Mouse (Mus musculus) midbrain, embryonic 16.5 days (tissue): ENCODE measurements around the gene Atp5f1. TPM values are rescaled to one million over a fixed set of nuclear protein-coding genes. Genes with fewer than 3 reads are reported as not detected.
"Not testable (repeated sequence)": the region's sequence is repeated elsewhere in the genome, so short reads cannot be mapped to it uniquely, and the experiment has no call there.

Experiments used
- ATAC-seq: fragments of 200-750 bp; cut with Nextera tagmentation; 2 replicates; pipeline ENCODE4 v1.8.0; 2017; ENCODE audit warnings: moderate TSS enrichment
- H3K27ac ChIP-seq: fragments of 300-500 bp; sonication (generic); 2 replicates; pipeline ENCODE4 v1.5.1; 2014; ENCODE audit warnings: mild to moderate bottlenecking, low read length, mixed read lengths
- H3K27me3 ChIP-seq: fragments of 300-500 bp; sonication (generic); 2 replicates; pipeline ENCODE4 v1.6.1; 2014; ENCODE audit warnings: low read depth, low read length, mixed read lengths; ENCODE audit not compliant: control insufficient read depth, insufficient read depth
- H3K36me3 ChIP-seq: fragments of 300-500 bp; sonication (generic); 2 replicates; pipeline ENCODE4 v1.6.1; 2014; ENCODE audit warnings: mild to moderate bottlenecking, low read length, moderate library complexity, mixed read lengths; ENCODE audit not compliant: control insufficient read depth, insufficient read depth
- H3K4me1 ChIP-seq: fragments of 300-500 bp; sonication (generic); 2 replicates; pipeline ENCODE4 v1.6.1; 2014; ENCODE audit warnings: mild to moderate bottlenecking, low read length, mixed read lengths; ENCODE audit not compliant: control insufficient read depth, insufficient read depth
- H3K4me2 ChIP-seq: fragments of 300-500 bp; sonication (generic); 2 replicates; pipeline ENCODE4 v1.6.1; 2014; ENCODE audit warnings: mild to moderate bottlenecking, low read length, mixed read lengths
- H3K4me3 ChIP-seq: fragments of 300-500 bp; sonication (generic); 2 replicates; pipeline ENCODE4 v1.5.1; 2014; ENCODE audit warnings: low read depth, mild to moderate bottlenecking, low read length, moderate library complexity, mixed read lengths
- H3K9ac ChIP-seq: fragments of 300-500 bp; sonication (generic); 2 replicates; pipeline ENCODE4 v1.6.1; 2014; ENCODE audit warnings: low read depth, low read length, mixed read lengths
- H3K9me3 ChIP-seq: fragments of 300-500 bp; sonication (generic); replicated peaks from 2 replicates; pipeline ENCODE4 v1.6.1; 2014; ENCODE audit warnings: mild to moderate bottlenecking, low read length, mixed read lengths; ENCODE audit not compliant: control insufficient read depth, poor library complexity, severe bottlenecking
- WGBS: fragments of 180-500 bp; shearing (Covaris S2); extraction: QIAGEN DNeasy Blood & Tissue Kit; methylation state at CpG from one replicate; pipeline ENCODE4 v1.1.7; 2014; 5-methylcytosine and 5-hydroxymethylcytosine counted together
- polyA plus RNA-seq: library from polyadenylated mRNA; unstranded; fragments of >200 nt; fragmentation: Nextera tagmentation; extraction: Ambion mirVana; gene quantifications from 2 replicates; pipeline ENCODE4 v1.2.1, GENCODE M21; 2015

Atp5f1 gene
- polyA plus RNA-seq, 1 experiment from 2014 or later, result 547 TPM

DNA sequence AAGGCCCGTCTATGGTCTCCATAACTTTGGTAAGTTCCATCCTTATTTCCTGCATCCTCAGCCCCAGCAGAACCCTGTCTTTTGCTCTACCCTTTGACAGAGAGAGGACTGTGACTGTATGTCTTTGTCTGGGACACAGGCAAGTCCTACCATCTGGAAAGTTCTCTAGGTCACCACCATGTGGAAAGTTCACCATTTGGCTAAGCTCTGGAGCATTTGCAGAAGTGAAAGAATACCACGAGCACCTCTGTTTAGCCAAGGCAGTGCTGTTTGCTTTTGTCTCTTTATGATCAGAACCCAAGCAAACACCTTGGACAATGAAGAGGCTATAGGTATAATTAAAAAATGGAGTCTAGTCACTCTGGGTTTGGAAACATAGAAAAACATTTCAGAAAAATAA lies 37.9 kb downstream of the Atp5f1 start:
- no peak for ATAC-seq
- 85% methylated on average over 2 of the region's 2 CpGs for WGBS
- no peaks in the 10 kb centered on the region for H3K36me3 ChIP-seq
- no peak overlapping the region for H3K27ac ChIP-seq
- H3K4me3 ChIP-seq, result no peak overlapping the region
- H3K9ac ChIP-seq, result no peak overlapping the region
- no peak overlapping the region for H3K4me2 ChIP-seq
- no peaks in the 10 kb centered on the region for H3K27me3 ChIP-seq
- no peaks in the 10 kb centered on the region for H3K4me1 ChIP-seq
- H3K9me3 ChIP-seq, result no peaks in the 10 kb centered on the region

DNA sequence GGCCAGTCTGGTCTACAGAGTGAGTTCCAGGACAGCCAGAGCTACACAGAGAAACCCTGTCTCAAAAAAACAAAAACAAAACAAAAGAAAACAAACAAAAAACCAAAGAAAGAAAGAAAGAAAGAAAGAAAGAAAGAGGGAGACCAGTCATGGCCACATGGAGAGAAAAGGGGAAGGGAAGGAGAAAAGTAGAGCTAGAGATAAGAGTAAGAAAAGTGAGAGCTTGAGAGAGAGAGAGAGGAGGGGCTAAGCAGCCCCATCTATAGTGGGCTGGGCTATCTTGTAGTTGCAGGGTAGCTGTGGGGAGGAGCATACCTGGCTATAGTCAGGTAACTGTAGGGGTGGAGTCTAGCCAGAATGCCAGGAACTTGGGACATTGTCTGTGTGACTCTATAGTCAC lies 39.2 kb downstream of the Atp5f1 start:
- not testable (repeated sequence) for ATAC-seq, H3K4me3 ChIP-seq, H3K4me2 ChIP-seq, H3K4me1 ChIP-seq, H3K36me3 ChIP-seq, H3K27ac ChIP-seq, H3K9me3 ChIP-seq, H3K9ac ChIP-seq, H3K27me3 ChIP-seq

DNA sequence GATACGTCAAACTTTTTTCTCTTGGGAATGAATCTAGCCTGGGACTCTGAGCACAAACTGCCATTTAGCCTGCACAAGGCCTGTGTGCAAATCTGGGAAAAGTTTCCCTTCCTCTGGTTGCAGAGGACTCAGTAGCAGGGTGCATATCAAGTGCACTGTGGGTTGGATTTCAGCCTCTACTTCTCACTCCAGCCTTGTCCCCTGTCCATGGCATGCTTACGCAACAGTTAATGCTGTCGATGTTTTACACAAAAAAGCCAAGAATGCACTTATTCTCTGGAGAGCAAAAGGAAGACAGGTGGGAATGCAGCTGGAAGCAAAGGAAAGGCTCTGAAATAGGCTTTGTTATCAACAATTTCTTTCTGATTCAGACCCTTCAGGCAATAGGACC lies 41.5 kb downstream of the Atp5f1 start:
- no peaks in the 10 kb centered on the region for H3K4me1 ChIP-seq
- ATAC-seq, result no peak
- no peak overlapping the region for H3K4me3 ChIP-seq
- no peaks in the 10 kb centered on the region for H3K27me3 ChIP-seq
- H3K4me2 ChIP-seq, result no peak overlapping the region
- H3K36me3 ChIP-seq, result no peaks in the 10 kb centered on the region
- 79% methylated on average over 3 of the region's 3 CpGs for WGBS
- H3K9ac ChIP-seq, result no peak overlapping the region
- no peak overlapping the region for H3K27ac ChIP-seq
- H3K9me3 ChIP-seq, result no peaks in the 10 kb centered on the region

DNA sequence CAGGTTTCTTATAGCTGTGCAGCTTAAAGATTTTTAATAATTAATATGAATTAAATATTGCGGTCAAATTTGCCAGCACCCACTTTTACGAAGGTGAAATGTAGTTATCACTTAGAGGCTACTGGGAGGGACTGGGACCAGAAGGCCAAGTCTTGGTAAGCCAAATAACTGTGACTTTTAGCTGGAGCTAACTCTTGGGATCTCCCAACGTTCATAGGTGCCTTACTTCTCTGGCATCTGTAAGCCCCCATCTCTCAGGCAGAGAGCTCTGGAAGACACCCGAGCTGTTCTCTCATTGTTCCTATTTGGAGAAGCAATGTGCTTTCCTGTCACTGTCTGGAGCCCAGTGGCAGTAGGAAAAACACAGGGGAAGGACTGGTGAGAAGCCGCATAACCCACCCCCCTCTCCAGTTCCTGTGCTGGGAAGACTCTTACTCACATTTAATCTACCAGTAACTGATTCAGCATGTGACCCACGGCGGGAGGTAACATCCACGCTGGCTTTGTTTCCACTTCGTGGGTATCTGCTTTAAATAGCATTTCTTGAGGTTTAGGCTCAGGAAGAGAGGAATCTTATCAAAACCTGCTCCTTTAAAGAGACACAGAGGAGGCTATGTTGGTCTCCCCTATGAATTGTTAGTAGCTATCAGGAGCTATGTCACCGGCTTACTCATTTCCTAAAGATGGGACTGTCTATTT lies 42.1 kb downstream of the Atp5f1 start:
- no peaks in the 10 kb centered on the region for H3K27me3 ChIP-seq
- no peak overlapping the region for H3K9ac ChIP-seq
- no peak overlapping the region for H3K4me2 ChIP-seq
- no peak for ATAC-seq
- no peaks in the 10 kb centered on the region for H3K36me3 ChIP-seq
- no peak overlapping the region for H3K4me3 ChIP-seq
- 68% methylated on average over 10 of the region's 10 CpGs for WGBS
- no peak overlapping the region for H3K27ac ChIP-seq
- H3K4me1 ChIP-seq, result no peaks in the 10 kb centered on the region
- H3K9me3 ChIP-seq, result no peaks in the 10 kb centered on the region

DNA sequence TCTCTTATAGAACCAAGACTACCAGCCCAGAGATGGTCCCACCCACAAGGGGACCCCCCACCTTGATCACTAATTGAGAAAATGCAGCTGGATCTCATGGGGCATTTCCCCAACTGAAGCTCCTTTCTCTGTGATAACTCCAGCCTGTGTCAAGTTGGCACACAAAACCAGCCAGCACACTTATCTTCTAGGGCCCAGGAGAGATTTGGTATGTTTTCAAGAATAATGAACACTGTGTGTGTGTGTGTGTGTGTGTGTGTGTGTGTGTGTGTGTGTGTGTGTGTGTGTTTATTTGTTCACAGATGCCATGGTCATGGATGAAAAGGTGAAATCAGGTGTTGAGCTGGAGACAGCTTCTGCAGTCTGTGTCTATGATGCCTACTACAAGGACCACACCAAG lies 43.4 kb downstream of the Atp5f1 start:
- not testable (repeated sequence) for H3K36me3 ChIP-seq, H3K9me3 ChIP-seq, H3K4me3 ChIP-seq, H3K27ac ChIP-seq, H3K27me3 ChIP-seq, H3K4me2 ChIP-seq, H3K9ac ChIP-seq, H3K4me1 ChIP-seq, ATAC-seq

DNA sequence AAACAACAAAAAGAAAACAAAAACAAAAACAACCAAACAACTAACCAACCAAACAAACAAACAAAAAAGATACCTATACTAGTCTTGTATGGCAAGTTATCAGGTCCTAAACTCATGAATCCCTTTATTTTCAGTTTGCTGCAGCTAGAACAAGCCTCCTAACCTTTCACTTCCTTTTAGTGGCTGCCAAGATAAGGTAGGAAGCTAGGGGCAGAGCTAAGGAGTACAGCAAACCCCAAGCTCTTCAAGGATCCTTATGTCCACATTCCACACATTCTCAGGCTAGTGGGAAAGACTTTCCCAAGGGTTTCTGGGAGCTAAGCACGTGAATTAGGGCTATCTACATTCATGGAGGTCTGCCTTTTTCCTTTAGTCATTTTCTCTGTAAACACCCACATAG lies 44.6 kb downstream of the Atp5f1 start:
- WGBS, result 47% methylated on average over 1 of the region's 1 CpGs

DNA sequence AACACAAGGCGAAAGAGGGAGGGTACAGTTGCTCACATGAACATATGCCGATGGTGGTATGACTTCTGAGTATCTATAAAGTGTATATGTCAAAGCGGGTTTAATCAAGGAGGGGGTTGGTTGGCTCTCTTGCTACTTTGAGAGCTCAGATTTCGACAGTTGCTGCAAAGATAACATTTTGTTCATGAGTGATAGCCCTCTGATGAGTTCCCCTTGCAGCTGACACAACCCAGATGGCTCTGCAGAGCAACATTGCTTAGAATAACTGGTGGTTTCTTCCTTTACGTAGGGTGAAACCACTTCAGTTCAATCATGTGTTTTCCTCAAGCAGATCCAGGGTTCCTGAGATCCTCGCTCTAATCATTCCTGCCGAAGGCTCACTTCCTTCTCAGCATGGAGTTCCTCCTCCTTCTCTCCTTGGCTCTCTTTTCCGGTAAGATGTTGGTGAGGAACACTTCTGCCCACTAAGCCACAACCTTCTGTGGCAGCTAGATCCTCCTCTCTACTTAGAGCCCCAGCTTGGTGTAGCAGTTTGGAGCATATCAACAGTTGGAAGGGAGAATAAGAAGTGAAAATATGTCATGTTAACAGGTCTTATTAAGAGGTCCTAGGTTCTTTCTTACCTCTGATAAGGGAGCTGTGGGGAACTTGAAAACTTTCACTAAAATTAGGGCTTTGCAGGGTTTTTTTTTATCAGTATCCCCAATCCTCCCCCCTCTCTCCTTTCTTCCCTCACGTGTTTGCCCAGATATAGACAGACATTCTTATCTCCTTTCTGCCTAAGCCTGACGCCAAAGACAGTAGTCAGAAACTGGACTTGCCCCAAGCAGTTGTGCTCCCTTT lies 45.8 kb downstream of the Atp5f1 start:
- no peak overlapping the region for H3K9ac ChIP-seq
- no peaks in the 10 kb centered on the region for H3K4me1 ChIP-seq
- no peaks in the 10 kb centered on the region for H3K9me3 ChIP-seq
- H3K4me2 ChIP-seq, result no peak overlapping the region
- WGBS, result 82% methylated on average over 10 of the region's 10 CpGs
- no peak overlapping the region for H3K27ac ChIP-seq
- no peak for ATAC-seq
- no peak overlapping the region for H3K4me3 ChIP-seq
- no peaks in the 10 kb centered on the region for H3K36me3 ChIP-seq
- H3K27me3 ChIP-seq, result no peaks in the 10 kb centered on the region

More for the DNA sequence above, 44.6 kb downstream of the Atp5f1 start:
- no peaks in the 10 kb centered on the region for H3K4me1 ChIP-seq
- H3K27me3 ChIP-seq, result no peaks in the 10 kb centered on the region
- no peaks in the 10 kb centered on the region for H3K36me3 ChIP-seq
- no peak overlapping the region for H3K27ac ChIP-seq
- no peak overlapping the region for H3K4me2 ChIP-seq
- no peak for ATAC-seq
- no peak overlapping the region for H3K9ac ChIP-seq
- no peak overlapping the region for H3K4me3 ChIP-seq
- H3K9me3 ChIP-seq, result no peaks in the 10 kb centered on the region

DNA sequence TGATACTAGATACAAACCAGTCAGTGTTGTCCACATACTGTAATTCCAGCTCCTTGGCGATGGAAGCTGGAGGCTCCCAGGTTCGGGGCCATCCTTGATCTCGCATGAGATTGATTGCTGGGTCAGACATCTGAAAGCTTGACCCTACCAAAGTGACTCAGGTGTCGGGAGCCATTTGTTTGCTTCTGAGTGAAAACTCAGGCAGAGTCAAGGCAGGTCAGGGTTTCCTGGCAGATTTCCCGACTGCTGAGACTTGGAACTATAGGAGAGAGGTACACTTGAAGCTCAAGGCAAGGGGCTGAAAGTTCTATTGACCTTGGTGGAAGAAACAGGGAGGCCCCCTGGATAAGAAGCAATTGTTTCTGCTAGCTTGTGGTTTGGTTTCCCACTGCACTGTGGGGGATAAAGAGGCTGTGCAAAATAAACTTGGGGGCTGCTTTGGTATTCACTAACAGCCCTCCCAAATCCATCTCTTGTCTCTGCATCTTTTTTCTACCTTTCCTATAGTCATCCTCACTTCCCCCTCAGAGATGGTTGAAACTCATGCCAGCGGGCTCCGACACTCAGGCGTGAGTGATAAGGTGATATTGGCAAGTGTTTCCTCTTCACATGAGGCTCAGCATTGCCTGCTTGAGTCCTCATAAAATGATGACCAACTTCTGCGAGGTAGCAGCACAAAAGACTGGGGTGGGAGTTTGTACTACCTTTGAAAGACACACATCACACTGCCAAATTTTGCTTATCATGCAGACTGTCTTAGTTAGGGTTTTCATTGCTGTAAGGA lies 47.6 kb downstream of the Atp5f1 start:
- 88% methylated on average over 9 of the region's 9 CpGs for WGBS
- H3K36me3 ChIP-seq, result no peaks in the 10 kb centered on the region
- ATAC-seq, result no peak
- no peaks in the 10 kb centered on the region for H3K27me3 ChIP-seq
- no peaks in the 10 kb centered on the region for H3K9me3 ChIP-seq
- H3K4me1 ChIP-seq, result no peaks in the 10 kb centered on the region
- H3K4me3 ChIP-seq, result no peak overlapping the region
- H3K4me2 ChIP-seq, result no peak overlapping the region
- no peak overlapping the region for H3K9ac ChIP-seq
- no peak overlapping the region for H3K27ac ChIP-seq
